Mouse (Mus musculus) adrenal gland, adult (tissue): Measurements from ENCODE around the gene Aqp5.

Source experiments
- DNase-seq, 2 experiments: peaks; one replicate each; pipeline ENCODE4 v3.0.0; 2022 to 2023; ENCODE audit warnings: low spot score in 1 of 2; ENCODE audit not compliant: inconsistent age in 2 of 2

The Aqp5 gene

DNA sequence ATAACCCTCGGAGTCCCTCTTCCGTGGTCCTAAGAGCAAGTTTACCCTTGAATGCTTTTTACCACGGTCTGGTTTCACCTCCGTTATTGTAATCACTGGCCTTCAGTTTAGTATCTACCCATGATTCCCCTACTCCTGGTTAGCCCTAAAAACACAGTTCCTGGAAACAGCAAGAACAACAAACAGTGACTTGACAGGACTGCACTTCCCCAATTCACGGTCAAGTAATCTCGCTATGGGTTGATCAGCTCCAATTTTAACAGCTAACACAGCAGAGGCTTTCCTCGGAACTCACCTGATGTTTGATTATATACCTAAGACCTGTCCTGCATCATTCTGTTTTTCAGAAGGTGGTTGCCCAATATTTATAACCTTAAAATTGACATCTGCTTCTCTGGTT is 44.1 kb downstream of the Aqp5 start:
- DNase-seq, result no peak

DNA sequence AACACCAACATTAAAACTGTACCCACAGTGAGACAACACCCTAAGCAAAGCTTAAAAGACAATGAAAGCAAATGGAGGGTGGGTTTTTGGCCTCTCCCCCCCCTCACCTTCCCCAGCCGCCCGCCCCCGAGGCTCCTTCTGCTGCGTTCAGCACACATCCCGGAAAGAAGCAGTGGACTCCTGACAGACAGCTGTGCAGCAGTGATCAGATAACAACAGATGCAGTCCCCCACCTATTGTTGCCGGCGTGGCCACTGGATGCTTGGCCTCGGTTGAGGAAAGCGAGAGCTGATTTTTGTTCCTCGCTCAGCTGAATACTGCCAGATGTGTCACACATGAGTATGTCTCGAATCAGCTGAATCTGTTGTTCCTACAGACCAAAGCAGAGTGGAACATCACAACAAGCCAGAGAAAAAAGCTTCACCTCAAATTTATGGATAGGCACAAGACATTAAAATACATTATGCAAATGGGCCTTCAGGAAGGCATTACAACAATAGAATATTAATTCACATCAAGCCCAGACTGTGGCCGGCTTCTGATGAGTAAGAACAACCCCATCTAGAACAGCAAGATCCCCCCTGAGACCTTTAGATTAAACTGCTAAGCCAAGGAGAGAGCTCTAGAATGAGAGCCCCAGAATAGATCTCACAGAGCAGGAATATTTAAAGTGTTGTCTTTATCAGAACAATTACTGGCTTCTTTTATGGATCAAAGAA is 47.0 kb downstream of the Aqp5 start:
- DNase-seq, result no peak

DNA sequence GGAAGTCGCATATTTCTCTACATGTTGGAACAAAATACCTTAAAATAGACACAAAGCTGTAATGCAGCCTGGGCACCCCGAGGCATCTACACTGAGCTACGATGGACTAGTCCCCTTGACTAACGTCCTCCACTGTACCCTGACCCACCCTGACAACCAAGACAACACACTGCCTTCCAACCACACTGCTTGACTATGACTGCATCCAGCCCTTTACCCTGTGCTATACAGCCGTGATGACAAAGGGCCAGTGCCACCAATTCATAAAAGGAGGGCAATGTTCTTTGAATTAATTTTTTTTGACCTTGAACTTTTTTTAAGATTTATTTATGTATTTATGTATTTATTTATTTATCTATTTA is 47.5 kb downstream of the Aqp5 start:
- DNase-seq, result no peak

DNA sequence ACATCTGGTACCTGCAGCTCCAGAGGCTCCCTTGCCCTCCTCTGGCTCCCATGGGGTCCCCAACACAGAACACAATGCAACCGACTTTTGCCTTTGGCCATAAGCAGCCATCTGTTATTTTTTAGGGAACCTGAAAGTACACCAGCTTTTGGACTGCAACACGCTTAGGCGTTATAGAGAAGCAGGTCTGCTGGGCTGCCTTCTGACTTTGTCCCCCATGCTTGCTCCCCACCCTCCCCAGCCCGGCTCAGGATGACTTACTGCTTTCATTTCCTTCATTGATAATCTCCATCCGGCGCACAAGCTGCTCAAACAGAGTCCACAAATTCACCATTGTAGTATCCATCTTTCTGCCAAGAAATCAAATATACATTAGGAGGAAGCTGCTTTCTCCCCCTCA is 52.0 kb downstream of the Aqp5 start:
- no peak for DNase-seq

DNA sequence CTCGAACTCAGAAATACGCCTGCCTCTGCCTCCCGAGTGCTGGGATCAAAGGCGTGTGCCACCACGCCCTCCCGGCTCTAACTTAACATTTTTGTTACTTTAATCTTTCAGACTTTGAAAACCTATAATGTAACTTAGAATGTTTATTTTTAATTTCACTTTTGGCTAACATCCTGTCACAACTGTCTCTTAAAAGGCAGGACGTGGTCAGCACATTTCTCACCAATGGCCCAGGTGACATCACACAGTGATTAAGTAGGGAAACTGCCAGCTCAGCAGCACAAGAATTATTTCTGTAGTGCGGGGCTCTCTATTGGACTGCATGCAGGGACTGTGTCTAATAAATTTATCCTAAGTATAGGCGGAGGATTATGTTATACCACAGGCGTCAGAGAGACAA is 53.2 kb downstream of the Aqp5 start:
- DNase-seq, result no peak
